Mouse (Mus musculus) neural tube, embryonic 11.5 days (tissue): ENCODE results near the gene Nop9. TPM values are rescaled to one million over a fixed set of nuclear protein-coding genes. Genes with fewer than 3 reads are reported as not detected.

Source experiments
- ATAC-seq: fragments of 200-750 bp; cut with Nextera tagmentation; 2 replicates; pipeline ENCODE4 v1.8.0; 2017; ENCODE audit warnings: moderate number of reproducible peaks, mild to moderate bottlenecking, moderate TSS enrichment, moderate library complexity; ENCODE audit not compliant: insufficient read depth, low FRiP score, low TSS enrichment
- DNase-seq: peaks from one replicate; pipeline ENCODE4 v3.0.0-alpha.2; 2015; ENCODE audit warnings: low spot score
- H3K27ac ChIP-seq: fragments of 300-500 bp; sonication (generic); 2 replicates; pipeline ENCODE4 v1.5.1; 2014; ENCODE audit warnings: low read depth, mild to moderate bottlenecking, low read length
- H3K27me3 ChIP-seq: fragments of 300-500 bp; sonication (generic); 2 replicates; pipeline ENCODE4 v1.6.1; 2014; ENCODE audit warnings: mild to moderate bottlenecking, low read length, mixed read lengths; ENCODE audit not compliant: control insufficient read depth, insufficient read depth
- H3K36me3 ChIP-seq: fragments of 300-500 bp; sonication (generic); 2 replicates; pipeline ENCODE4 v1.6.1; 2014; ENCODE audit warnings: mild to moderate bottlenecking, low read length, moderate library complexity, mixed read lengths; ENCODE audit not compliant: control insufficient read depth, insufficient read depth
- H3K4me1 ChIP-seq: fragments of 300-500 bp; sonication (generic); 2 replicates; pipeline ENCODE4 v1.6.1; 2014; ENCODE audit warnings: low read length, mixed read lengths; ENCODE audit not compliant: control insufficient read depth, insufficient read depth
- H3K4me2 ChIP-seq: fragments of 300-500 bp; sonication (generic); 2 replicates; pipeline ENCODE4 v1.6.1; 2014; ENCODE audit warnings: low read depth, mild to moderate bottlenecking, moderate library complexity
- H3K4me3 ChIP-seq: fragments of 300-500 bp; sonication (generic); 2 replicates; pipeline ENCODE4 v1.5.1; 2014; ENCODE audit warnings: low read depth, low read length
- H3K9ac ChIP-seq: fragments of 300-500 bp; sonication (generic); 2 replicates; pipeline ENCODE4 v1.6.1; 2014; ENCODE audit warnings: mild to moderate bottlenecking, low read length
- H3K9me3 ChIP-seq: fragments of 300-500 bp; sonication (generic); 2 replicates; pipeline ENCODE4 v1.6.1; 2016; ENCODE audit warnings: low read length; ENCODE audit not compliant: control insufficient read depth
- WGBS: fragments of 180-500 bp; shearing (Covaris S2); extraction: QIAGEN DNeasy Blood & Tissue Kit; methylation state at CpG from one replicate; pipeline ENCODE4 v1.1.7; 2014; 5-methylcytosine and 5-hydroxymethylcytosine counted together
- polyA plus RNA-seq: library from polyadenylated mRNA; unstranded; fragments of >200 nt; fragmentation: Nextera tagmentation; extraction: Ambion mirVana; gene quantifications from 2 replicates; pipeline ENCODE4 v1.2.1, GENCODE M21; 2014

Gene Nop9
- polyA plus RNA-seq, 1 experiment from 2014 or later = 53.8 TPM

- H3K27me3 ChIP-seq = no peaks in the 10 kb centered on the region
- no peaks in the 10 kb centered on the region for H3K36me3 ChIP-seq
- H3K9ac ChIP-seq = no peak overlapping the region
- DNase-seq = no peak
- no peak for ATAC-seq
- no peak overlapping the region for H3K27ac ChIP-seq
- no peak overlapping the region for H3K4me3 ChIP-seq
- no peaks in the 10 kb centered on the region for H3K9me3 ChIP-seq
- no peaks in the 10 kb centered on the region for H3K4me1 ChIP-seq
- WGBS = 85% methylated on average over 10 of the region's 10 CpGs
- H3K4me2 ChIP-seq = no peak overlapping the region
Measured at GRCm38 (mm10) chr14:55733889-55734288, 11.6 kb upstream of the Nop9 start.

- H3K27ac ChIP-seq = no peak overlapping the region
- DNase-seq = no peak
- H3K4me3 ChIP-seq = no peak overlapping the region
- no peak for ATAC-seq
- no peaks in the 10 kb centered on the region for H3K4me1 ChIP-seq
- H3K4me2 ChIP-seq = no peak overlapping the region
- no peaks in the 10 kb centered on the region for H3K27me3 ChIP-seq
- WGBS = 75% methylated on average over 7 of the region's 7 CpGs
- H3K9ac ChIP-seq = no peak overlapping the region
- H3K36me3 ChIP-seq = no peaks in the 10 kb centered on the region
- no peaks in the 10 kb centered on the region for H3K9me3 ChIP-seq
Measured at GRCm38 (mm10) chr14:55734869-55735268, 10.6 kb upstream of the Nop9 start.

GRCm38 (mm10) chr14:55735334-55735733 lies 10.2 kb upstream of the Nop9 start:
- DNase-seq (no peak), ATAC-seq (no peak)
- no peak overlapping the region for H3K4me2 ChIP-seq
- no peak overlapping the region for H3K27ac ChIP-seq
- H3K4me3 ChIP-seq = no peak overlapping the region
- no peaks in the 10 kb centered on the region for H3K9me3 ChIP-seq
- no peak overlapping the region for H3K9ac ChIP-seq
- no peaks in the 10 kb centered on the region for H3K27me3 ChIP-seq
- 77% methylated on average over 3 of the region's 3 CpGs for WGBS
- H3K4me1 ChIP-seq = no peaks in the 10 kb centered on the region
- H3K36me3 ChIP-seq = no peaks in the 10 kb centered on the region

- Histone ChIP-seq H3K27me3 (no peaks in the 10 kb centered on the region), H3K9me3 (no peaks in the 10 kb centered on the region), H3K4me3 (no peak overlapping the region), H3K9ac (no peak overlapping the region), H3K4me1 (no peaks in the 10 kb centered on the region), H3K4me2 (no peak overlapping the region), H3K27ac (no peak overlapping the region), H3K36me3 (no peaks in the 10 kb centered on the region)
- no peak for DNase-seq
- no peak for ATAC-seq
- 86% methylated on average over 4 of the region's 4 CpGs for WGBS
Measured at GRCm38 (mm10) chr14:55735758-55736157, 9.7 kb upstream of the Nop9 start.

DNA sequence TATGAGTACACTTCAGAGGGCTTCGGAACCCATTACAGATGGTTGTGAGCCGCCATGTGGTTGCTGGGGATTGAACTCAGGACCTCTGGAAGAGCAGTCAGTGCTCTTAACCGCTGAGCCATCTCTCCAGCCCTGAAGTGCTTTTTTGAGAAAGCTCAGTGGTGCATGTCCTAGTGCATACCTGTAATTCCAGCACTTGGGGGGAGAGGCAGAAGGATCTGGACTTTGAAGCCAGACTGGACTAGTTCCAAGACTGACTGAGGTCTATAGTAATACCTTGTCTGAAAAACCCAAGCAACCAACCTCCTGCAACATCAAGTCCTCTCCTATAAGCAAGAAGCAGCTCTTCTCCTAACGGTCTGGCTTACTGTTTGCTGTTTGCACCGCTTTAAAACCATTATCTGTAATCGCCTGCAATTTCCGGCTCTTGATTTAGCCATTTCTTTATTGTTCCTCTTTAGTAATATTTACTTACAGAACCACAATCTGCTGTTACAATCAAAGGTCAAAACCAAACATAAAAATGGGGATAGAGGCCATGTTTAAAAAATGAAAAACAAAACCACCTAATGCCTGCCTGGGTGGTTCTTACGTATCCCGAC lies 8.3 kb upstream of the Nop9 start:
- Histone ChIP-seq H3K9ac (no peak overlapping the region), H3K4me3 (no peak overlapping the region), H3K36me3 (no peaks in the 10 kb centered on the region), H3K27me3 (no peaks in the 10 kb centered on the region), H3K27ac (no peak overlapping the region), H3K4me2 (no peak overlapping the region), H3K4me1 (no peaks in the 10 kb centered on the region), H3K9me3 (no peaks in the 10 kb centered on the region)
- 89% methylated on average over 9 of the region's 9 CpGs for WGBS
- ATAC-seq = no peak
- DNase-seq = no peak

DNA sequence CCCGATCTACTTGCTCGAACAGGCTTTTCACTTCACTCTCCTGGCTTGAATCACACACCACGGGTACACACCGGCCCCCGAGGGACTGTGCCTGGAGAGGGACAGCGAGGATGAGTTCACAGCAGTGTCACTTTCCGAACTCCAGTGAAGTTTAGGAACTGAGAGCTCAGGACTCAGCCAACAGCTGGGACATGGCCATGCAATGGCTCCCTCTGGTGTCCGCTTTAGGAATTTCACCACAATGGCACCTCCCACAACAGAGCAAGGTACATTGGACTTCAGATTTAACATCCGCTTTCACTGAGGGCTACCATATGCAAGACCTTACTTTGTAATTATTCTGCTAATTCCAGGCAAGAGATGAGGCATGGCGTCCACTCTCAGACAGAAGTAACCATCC lies 1.8 kb upstream of the Nop9 start:
- H3K4me1 ChIP-seq = peaks cover 12% of the 10 kb centered on the region
- H3K4me2 ChIP-seq = no peak overlapping the region
- H3K36me3 ChIP-seq = no peaks in the 10 kb centered on the region
- no peak overlapping the region for H3K9ac ChIP-seq
- ATAC-seq (peak; percentile 64; the same call in 1 of the 2 replicates), DNase-seq (peak; percentile 84)
- H3K9me3 ChIP-seq = no peaks in the 10 kb centered on the region
- no peak overlapping the region for H3K27ac ChIP-seq
- no peak overlapping the region for H3K4me3 ChIP-seq
- H3K27me3 ChIP-seq = no peaks in the 10 kb centered on the region
- WGBS = 22% methylated on average over 10 of the region's 10 CpGs

DNA sequence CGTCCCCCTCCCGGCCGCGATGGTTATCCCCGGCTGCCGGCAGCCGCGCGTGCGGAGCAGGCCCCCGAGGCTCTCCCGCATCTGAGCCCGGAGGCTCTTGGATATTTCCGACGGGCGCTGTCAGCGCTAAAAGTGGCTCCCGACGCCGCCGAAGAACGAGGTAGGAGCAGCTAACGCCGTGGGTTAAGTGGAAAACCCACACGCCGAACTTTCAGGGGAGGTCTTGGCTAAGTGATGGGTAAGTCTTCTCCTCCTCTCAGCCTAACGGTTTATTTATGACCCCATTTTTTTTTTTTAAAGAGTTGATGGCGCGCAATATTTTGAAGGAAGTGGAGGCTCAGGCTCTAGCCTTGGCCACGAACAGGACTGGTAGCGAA lies 356 bp downstream of the Nop9 start:
- Histone ChIP-seq H3K27me3 (no peaks in the 10 kb centered on the region), H3K4me1 (peaks cover 12% of the 10 kb centered on the region), H3K4me3 (peak overlapping the region; percentile 90), H3K9ac (peak overlapping the region; percentile 79), H3K36me3 (peaks cover 6% of the 10 kb centered on the region), H3K4me2 (peak overlapping the region; percentile 93), H3K9me3 (no peaks in the 10 kb centered on the region), H3K27ac (0 out of 2 replicates have a peak overlapping the region, but pooled peaks have one; percentile 53)
- 1% methylated on average over 31 of the region's 31 CpGs for WGBS
- ATAC-seq (no peak), DNase-seq (no peak)

DNA sequence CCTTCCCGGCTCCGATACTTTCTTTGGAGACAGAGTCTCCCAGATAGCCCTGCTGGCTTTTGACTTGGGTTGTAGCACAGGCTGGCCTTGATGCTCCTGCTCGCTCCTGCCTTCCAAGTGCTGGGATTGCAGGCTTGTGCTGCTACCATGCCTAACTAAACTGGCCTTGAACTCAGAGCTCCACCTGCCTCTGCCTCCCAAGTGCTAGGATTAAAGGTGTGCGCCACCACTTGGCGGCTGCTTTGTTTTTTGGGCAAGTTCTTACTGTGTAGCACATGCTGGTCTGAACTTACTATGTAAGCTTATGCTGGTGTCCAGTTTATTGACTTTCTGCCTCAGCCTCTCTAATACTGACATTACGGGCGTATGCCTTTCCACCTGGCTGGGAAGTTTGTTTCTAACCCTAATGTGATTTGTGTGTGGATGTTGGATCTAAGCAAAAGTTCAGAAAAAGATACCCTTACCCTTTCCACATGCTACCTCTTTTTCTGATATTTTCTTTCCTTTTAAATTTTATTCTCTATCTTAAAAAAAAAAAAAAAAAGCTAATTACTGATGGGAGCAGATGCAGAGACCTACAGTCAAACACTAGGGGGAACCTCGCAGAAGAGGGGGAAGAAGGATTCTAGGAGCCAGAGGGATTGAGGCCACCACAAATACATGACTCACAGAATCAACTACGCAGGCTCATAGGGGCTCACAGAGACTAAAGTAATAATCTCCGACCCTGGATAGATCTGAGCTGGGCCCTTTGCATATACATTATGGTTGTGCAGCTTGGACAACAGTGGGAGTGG lies 1.8 kb downstream of the Nop9 start:
- Histone ChIP-seq H3K27me3 (no peaks in the 10 kb centered on the region), H3K4me1 (peaks cover 12% of the 10 kb centered on the region), H3K4me3 (no peak overlapping the region), H3K27ac (no peak overlapping the region), H3K9ac (no peak overlapping the region), H3K4me2 (no peak overlapping the region), H3K36me3 (peaks cover 9% of the 10 kb centered on the region), H3K9me3 (no peaks in the 10 kb centered on the region)
- ATAC-seq (no peak), DNase-seq (no peak)
- 91% methylated on average over 10 of the region's 10 CpGs for WGBS

- Histone ChIP-seq H3K36me3 (peaks cover 13% of the 10 kb centered on the region), H3K27ac (no peak overlapping the region), H3K4me2 (no peak overlapping the region), H3K9ac (no peak overlapping the region), H3K4me3 (no peak overlapping the region), H3K4me1 (no peaks in the 10 kb centered on the region), H3K9me3 (no peaks in the 10 kb centered on the region), H3K27me3 (peaks cover 12% of the 10 kb centered on the region)
- WGBS = 91% methylated on average over 6 of the region's 6 CpGs
- DNase-seq (no peak), ATAC-seq (no peak)
Measured at GRCm38 (mm10) chr14:55757566-55757965, 12.1 kb downstream of the Nop9 start.
